Mouse (Mus musculus): ENCODE results near the gene Itprid2. TPM values are rescaled to one million over a fixed set of nuclear protein-coding genes. Genes with fewer than 3 reads are reported as not detected.

Itprid2 gene
- polyA plus RNA-seq, 1 experiment from 2014 or later = 2.3 TPM

DNA sequence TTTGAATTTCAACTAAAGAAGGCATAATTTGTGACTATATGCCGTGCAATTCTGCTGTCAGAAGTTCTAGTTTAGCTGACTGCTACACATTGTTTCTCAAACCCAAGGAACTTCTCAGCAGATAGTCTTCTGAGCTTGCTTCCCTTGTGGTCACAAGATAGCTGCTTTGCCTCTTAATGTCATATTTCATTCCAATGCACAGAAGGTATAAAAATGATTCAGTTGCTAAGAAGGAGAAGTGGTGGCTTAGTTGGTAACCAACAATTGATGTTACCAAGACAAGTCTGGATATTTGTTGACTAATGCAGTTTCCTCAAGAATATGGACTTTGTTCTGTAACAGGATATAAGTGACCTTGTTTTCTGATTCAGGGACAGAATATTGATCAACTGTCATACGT, 17.0 kb upstream of the Itprid2 start:
- Histone ChIP-seq H3K27me3 (no peaks in the 10 kb centered on the region), H3K4me1 (replicated peaks) (no peaks in the 10 kb centered on the region), H3K4me3 (replicated peaks) (no peak overlapping the region), H3K9me3 (replicated peaks) (no peaks in the 10 kb centered on the region), H3K36me3 (no peaks in the 10 kb centered on the region), H3K4me2 (no peak overlapping the region), H3K9ac (no peak overlapping the region), H3K27ac (no peak overlapping the region)
- 51% methylated on average over 2 of the region's 2 CpGs for WGBS (ENCODE audit: insufficient replicate concordance)
- DNase-seq = no peak
- ATAC-seq (ENCODE audit: low read depth) = no peak

GRCm38 (mm10) chr2:79618614-79619568, 16.3 kb upstream of the Itprid2 start:
- H3K9me3 ChIP-seq (replicated peaks) = no peaks in the 10 kb centered on the region
- H3K27ac ChIP-seq = no peak overlapping the region
- no peak overlapping the region for H3K9ac ChIP-seq
- ATAC-seq (ENCODE audit: low read depth) (no peak), DNase-seq (no peak)
- no peak overlapping the region for H3K4me2 ChIP-seq
- no peaks in the 10 kb centered on the region for H3K4me1 ChIP-seq (replicated peaks)
- H3K4me3 ChIP-seq (replicated peaks) = no peak overlapping the region
- no peaks in the 10 kb centered on the region for H3K27me3 ChIP-seq
- H3K36me3 ChIP-seq = no peaks in the 10 kb centered on the region
- WGBS (ENCODE audit: insufficient replicate concordance) = 48% methylated on average over 6 of the region's 6 CpGs

DNA sequence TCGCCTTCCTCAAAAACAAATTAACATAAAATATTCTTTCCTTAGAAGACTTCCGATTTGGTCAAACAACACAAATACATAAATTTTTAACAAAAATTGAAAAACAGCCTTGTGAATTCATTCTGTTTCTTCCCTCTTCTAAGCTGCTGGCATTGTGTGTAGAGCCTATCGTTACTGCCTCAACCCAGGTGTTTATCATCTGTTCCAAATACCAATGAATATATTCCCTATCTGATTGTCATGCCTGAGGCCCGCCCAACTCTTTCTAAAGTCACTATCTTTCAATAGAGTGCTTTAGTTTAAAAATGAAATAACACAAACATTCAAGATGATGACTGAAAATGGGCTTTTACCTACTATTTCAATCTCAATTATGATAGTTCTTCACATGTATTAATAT, 11.9 kb upstream of the Itprid2 start:
- Histone ChIP-seq H3K9ac (no peak overlapping the region), H3K27me3 (no peaks in the 10 kb centered on the region), H3K4me1 (replicated peaks) (no peaks in the 10 kb centered on the region), H3K4me3 (replicated peaks) (no peak overlapping the region), H3K4me2 (no peak overlapping the region), H3K36me3 (no peaks in the 10 kb centered on the region), H3K9me3 (replicated peaks) (no peaks in the 10 kb centered on the region), H3K27ac (no peak overlapping the region)
- DNase-seq (no peak), ATAC-seq (ENCODE audit: low read depth) (no peak)
- WGBS (ENCODE audit: insufficient replicate concordance) = 50% methylated on average over 4 of the region's 4 CpGs

- H3K4me2 ChIP-seq = no peak overlapping the region
- H3K36me3 ChIP-seq = no peaks in the 10 kb centered on the region
- H3K4me3 ChIP-seq (replicated peaks) = no peak overlapping the region
- no peak overlapping the region for H3K27ac ChIP-seq
- no peaks in the 10 kb centered on the region for H3K9me3 ChIP-seq (replicated peaks)
- ATAC-seq (ENCODE audit: low read depth) (no peak), DNase-seq (no peak)
- WGBS (ENCODE audit: insufficient replicate concordance) = 50% methylated on average over 1 of the region's 1 CpGs
- no peaks in the 10 kb centered on the region for H3K4me1 ChIP-seq (replicated peaks)
- H3K27me3 ChIP-seq = no peaks in the 10 kb centered on the region; the same call in 1 of the 2 replicates
- no peak overlapping the region for H3K9ac ChIP-seq
Observed at GRCm38 (mm10) chr2:79627624-79628023, 7.5 kb upstream of the Itprid2 start.

DNA sequence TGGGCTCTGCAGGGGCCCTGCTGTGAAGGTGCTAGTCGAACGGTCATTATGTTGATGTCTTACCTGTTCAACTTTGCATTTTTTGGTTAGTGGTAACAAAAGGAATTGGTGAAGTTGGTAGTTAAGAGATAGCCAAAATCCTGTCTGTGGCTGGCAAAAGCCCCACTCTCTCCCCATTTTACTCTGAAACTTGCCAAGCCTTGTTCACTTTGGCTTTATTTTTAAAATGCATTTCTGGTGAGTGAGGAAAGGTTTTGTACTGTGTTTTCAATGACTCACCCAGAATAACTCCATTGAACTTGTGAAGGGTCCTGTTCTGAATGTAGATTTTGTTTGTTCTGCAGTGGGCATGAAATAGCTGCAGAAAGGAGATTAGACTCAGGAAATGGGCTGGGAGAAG, 4.9 kb upstream of the Itprid2 start:
- H3K9ac ChIP-seq = no peak overlapping the region
- H3K4me2 ChIP-seq = no peak overlapping the region
- WGBS (ENCODE audit: insufficient replicate concordance) = 69% methylated on average over 2 of the region's 2 CpGs
- peaks cover 4% of the 10 kb centered on the region; the same call in 1 of the 2 replicates for H3K4me1 ChIP-seq (replicated peaks)
- H3K4me3 ChIP-seq (replicated peaks) = no peak overlapping the region
- H3K27ac ChIP-seq = no peak overlapping the region
- ATAC-seq (ENCODE audit: low read depth) (no peak), DNase-seq (no peak)
- no peaks in the 10 kb centered on the region for H3K36me3 ChIP-seq
- no peaks in the 10 kb centered on the region; the same call in 1 of the 2 replicates for H3K27me3 ChIP-seq
- H3K9me3 ChIP-seq (replicated peaks) = no peaks in the 10 kb centered on the region

DNA sequence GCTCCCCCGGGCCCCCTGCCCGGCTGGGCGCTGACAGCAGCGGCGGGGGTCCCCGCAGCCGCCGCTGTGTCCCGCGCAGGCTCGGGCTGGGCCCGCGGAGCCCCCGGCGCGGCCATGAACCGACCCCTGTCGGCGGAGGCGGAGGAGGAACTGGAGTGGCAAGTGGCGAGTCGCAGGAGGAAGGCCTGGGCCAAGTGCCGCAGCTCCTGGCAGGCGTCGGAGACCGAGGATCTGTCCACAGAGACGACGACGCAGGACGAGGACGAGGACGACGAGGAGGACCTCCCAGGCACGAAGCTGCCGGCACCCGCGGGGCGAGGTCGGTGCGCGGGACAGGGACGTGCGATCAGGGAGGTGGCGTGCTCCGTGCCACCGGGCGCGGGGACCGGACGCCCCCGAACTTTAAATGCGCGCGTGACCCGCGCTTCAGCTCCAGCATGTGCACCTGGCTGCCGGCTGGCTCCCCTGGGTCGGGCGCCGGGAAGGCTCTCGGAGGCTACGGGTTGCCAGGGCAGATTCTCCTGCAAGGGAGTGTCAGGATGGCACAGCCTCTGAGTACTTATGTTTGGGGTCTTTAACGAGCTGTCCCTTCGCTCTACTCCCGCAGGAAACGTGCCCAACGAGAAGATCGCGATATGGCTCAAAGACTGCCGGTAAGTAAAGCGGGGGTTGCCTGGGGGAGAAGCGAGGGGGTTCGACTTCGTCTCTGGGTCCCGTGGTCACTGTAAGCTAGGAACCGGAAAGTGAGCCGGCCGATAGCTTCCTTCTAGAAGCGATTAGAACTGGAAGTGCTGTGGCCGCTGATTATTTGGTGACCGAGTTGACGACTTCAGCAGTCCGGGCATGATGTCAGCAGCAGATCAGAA, 507 bp downstream of the Itprid2 start:
- DNase-seq (peak; percentile 50), ATAC-seq (ENCODE audit: low read depth) (peak; percentile 66)
- H3K9ac ChIP-seq = peak overlapping the region; percentile 85
- H3K27ac ChIP-seq = peak overlapping the region; percentile 72
- under 1% methylated on average over 67 of the region's 83 CpGs for WGBS (ENCODE audit: insufficient replicate concordance)
- no peaks in the 10 kb centered on the region for H3K9me3 ChIP-seq (replicated peaks)
- H3K27me3 ChIP-seq = no peaks in the 10 kb centered on the region
- H3K4me1 ChIP-seq (replicated peaks) = peaks cover 16% of the 10 kb centered on the region
- H3K36me3 ChIP-seq = no peaks in the 10 kb centered on the region
- H3K4me2 ChIP-seq = peak overlapping the region; percentile 99
- H3K4me3 ChIP-seq (replicated peaks) = peak overlapping the region; percentile 77

DNA sequence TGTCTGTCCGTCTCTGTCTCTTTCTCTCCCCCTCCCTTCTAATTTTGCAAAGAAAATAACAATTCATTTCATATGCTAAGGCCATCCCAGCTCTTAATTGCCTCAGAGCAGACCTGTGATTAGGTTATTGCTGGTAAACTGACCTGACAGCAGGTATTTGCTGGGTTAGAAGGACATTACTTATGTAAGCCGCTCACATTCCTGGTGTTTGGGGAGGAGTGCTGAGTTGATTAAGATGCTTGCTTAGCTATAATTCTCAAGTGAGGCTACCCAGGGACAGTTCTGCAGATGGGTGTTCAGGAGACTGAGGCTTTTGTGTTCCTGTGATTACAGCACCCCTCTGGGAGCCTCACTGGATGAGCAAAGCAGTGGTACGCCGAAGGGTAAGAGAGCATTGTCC, 3.8 kb downstream of the Itprid2 start:
- H3K4me1 ChIP-seq (replicated peaks) = peaks cover 16% of the 10 kb centered on the region
- no peak overlapping the region for H3K4me2 ChIP-seq
- no peak overlapping the region for H3K9ac ChIP-seq
- no peaks in the 10 kb centered on the region for H3K27me3 ChIP-seq
- no peak overlapping the region for H3K4me3 ChIP-seq (replicated peaks)
- H3K36me3 ChIP-seq = peaks cover 19% of the 10 kb centered on the region
- no peak for DNase-seq
- 72% methylated on average over 4 of the region's 4 CpGs for WGBS (ENCODE audit: insufficient replicate concordance)
- H3K9me3 ChIP-seq (replicated peaks) = no peaks in the 10 kb centered on the region
- ATAC-seq (ENCODE audit: low read depth) = no peak
- no peak overlapping the region for H3K27ac ChIP-seq

DNA sequence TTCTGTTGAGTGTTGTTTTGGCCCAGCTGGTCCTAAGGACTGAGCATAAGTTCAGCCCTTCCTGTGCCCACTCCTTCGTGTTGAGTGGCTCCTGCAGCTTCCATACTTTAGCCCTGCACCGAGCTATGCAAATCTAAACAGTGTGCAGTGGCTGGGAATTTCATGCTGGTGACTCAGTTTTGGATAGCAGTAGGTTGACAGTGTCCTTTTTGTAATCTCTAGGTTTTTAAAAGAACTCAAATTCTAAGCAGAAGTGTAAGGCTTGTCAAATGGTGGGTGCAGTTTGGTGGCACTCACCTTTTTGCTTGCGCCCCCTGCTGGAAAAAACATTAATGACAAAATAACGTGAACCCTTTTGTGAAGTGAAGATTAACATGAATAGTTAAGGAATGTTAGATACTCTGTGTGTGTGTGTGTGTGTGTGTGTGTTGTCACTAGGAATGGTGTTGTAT, 11.1 kb downstream of the Itprid2 start:
- peak; percentile 31 for DNase-seq
- 48% methylated on average over 4 of the region's 4 CpGs for WGBS (ENCODE audit: insufficient replicate concordance)
- Histone ChIP-seq H3K27ac (no peak overlapping the region), H3K27me3 (no peaks in the 10 kb centered on the region), H3K9ac (no peak overlapping the region), H3K4me1 (replicated peaks) (0 out of 2 replicates have a peak, but pooled peaks cover 3% of the 10 kb centered on the region), H3K4me2 (no peak overlapping the region), H3K4me3 (replicated peaks) (no peak overlapping the region), H3K36me3 (peaks cover 32% of the 10 kb centered on the region), H3K9me3 (replicated peaks) (no peaks in the 10 kb centered on the region)
- no peak for ATAC-seq (ENCODE audit: low read depth)

DNA sequence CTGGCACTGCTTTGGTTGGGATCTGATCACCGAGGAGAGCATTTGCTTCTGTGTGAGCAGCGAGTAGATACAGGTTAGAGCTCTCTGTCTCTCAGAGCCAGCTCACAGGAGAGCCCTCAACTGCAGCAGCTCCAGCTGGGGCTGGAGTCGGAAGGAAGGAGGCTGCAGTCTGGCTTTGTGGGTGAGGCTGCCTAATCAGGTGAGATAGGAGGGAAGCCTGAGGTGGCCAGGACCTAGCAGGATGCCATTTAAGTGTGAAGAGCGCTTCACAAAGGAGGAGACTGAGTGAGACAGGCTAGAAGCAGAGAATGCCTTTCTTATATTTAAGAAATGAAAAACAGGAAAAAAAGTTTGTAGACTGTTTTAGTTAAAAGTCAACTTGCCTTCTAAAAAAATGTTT, 11.9 kb downstream of the Itprid2 start:
- Histone ChIP-seq H3K4me3 (replicated peaks) (no peak overlapping the region), H3K4me1 (replicated peaks) (0 out of 2 replicates have a peak, but pooled peaks cover 3% of the 10 kb centered on the region), H3K27me3 (no peaks in the 10 kb centered on the region), H3K4me2 (no peak overlapping the region), H3K9me3 (replicated peaks) (no peaks in the 10 kb centered on the region), H3K27ac (no peak overlapping the region), H3K36me3 (peaks cover 26% of the 10 kb centered on the region), H3K9ac (no peak overlapping the region)
- ATAC-seq (ENCODE audit: low read depth) = no peak
- 66% methylated on average over 4 of the region's 4 CpGs for WGBS (ENCODE audit: insufficient replicate concordance)
- no peak for DNase-seq

- WGBS (ENCODE audit: insufficient replicate concordance) = 51% methylated on average over 2 of the region's 2 CpGs
Observed at GRCm38 (mm10) chr2:79647728-79648127, 12.6 kb downstream of the Itprid2 start.

GRCm38 (mm10) chr2:79651185-79651584, 16.0 kb downstream of the Itprid2 start:
- 75% methylated on average over 3 of the region's 3 CpGs for WGBS (ENCODE audit: insufficient replicate concordance)
- 0 out of 2 replicates have a peak, but pooled peaks cover 3% of the 10 kb centered on the region for H3K4me1 ChIP-seq (replicated peaks)
- H3K9me3 ChIP-seq (replicated peaks) = no peaks in the 10 kb centered on the region
- H3K27ac ChIP-seq = no peak overlapping the region
- no peak overlapping the region for H3K4me2 ChIP-seq
- DNase-seq = no peak
- peaks cover 5% of the 10 kb centered on the region for H3K36me3 ChIP-seq
- H3K4me3 ChIP-seq (replicated peaks) = no peak overlapping the region
- H3K9ac ChIP-seq = no peak overlapping the region
- ATAC-seq (ENCODE audit: low read depth) = no peak
- H3K27me3 ChIP-seq = no peaks in the 10 kb centered on the region

More at GRCm38 (mm10) chr2:79647728-79648127, 12.6 kb downstream of the Itprid2 start:
- H3K4me1 ChIP-seq (replicated peaks) = 0 out of 2 replicates have a peak, but pooled peaks cover 3% of the 10 kb centered on the region
- no peak overlapping the region for H3K9ac ChIP-seq
- no peak overlapping the region for H3K4me3 ChIP-seq (replicated peaks)
- no peaks in the 10 kb centered on the region for H3K9me3 ChIP-seq (replicated peaks)
- H3K27ac ChIP-seq = no peak overlapping the region
- no peak for DNase-seq
- H3K4me2 ChIP-seq = no peak overlapping the region
- no peaks in the 10 kb centered on the region for H3K27me3 ChIP-seq
- no peak for ATAC-seq (ENCODE audit: low read depth)
- peaks cover 21% of the 10 kb centered on the region for H3K36me3 ChIP-seq

Data from liver, embryonic 13.5 days (tissue).